Mouse (Mus musculus): ENCODE data around the gene Fam117b.

The Fam117b gene

GRCm38 (mm10) chr1:59987399-59988040 lies 74.7 kb downstream of the Fam117b start:
- no peak for DNase-seq (ENCODE audit: low spot score)

DNA sequence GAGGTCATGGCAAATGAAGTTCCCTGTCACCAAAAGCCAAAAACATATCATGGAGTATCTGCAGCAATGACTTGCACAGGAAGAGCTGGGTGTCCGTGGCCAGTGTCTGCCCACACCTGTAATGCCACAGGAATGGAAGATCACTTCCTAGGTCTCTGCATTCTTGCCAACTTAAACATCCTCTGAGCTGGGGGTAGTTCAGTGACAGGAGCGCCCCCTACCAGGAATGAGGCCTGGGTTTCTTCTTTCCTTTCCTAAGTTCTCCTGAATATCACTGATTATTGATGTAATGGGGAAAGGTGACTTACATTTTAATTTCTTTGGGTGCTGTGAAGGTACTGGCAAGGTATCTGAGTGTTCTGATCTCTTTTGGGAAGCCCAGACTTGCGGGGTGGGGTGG lies 82.8 kb downstream of the Fam117b start:
- DNase-seq (ENCODE audit: low spot score): no peak

DNA sequence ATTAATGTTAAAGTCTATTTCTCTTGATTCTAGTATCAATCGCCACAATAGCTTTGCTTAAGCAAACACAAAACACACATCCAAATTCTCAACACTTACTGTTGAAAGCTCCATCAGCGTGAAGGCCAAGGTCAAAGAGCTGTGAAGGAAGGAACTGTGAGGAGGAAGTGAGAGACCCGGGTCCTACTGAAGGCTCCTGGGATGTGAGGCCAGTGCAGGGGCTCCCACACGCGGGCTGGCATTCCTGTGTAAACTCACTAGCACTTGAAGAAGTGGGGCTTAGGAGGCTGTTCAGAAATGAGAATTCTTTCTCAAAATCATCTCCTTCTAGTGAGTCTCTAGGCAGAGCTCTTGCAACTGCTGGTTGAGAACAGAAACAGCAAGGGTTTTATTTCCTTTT lies 84.5 kb downstream of the Fam117b start:
- no peak for DNase-seq (ENCODE audit: low spot score)

GRCm38 (mm10) chr1:60000319-60000718 lies 87.5 kb downstream of the Fam117b start:
- peak; percentile 28 for DNase-seq (ENCODE audit: low spot score)

- no peak for DNase-seq (ENCODE audit: low spot score)
These were observed 94.5 kb downstream of the Fam117b start for GRCm38 (mm10) chr1:60007337-60007736.

DNA sequence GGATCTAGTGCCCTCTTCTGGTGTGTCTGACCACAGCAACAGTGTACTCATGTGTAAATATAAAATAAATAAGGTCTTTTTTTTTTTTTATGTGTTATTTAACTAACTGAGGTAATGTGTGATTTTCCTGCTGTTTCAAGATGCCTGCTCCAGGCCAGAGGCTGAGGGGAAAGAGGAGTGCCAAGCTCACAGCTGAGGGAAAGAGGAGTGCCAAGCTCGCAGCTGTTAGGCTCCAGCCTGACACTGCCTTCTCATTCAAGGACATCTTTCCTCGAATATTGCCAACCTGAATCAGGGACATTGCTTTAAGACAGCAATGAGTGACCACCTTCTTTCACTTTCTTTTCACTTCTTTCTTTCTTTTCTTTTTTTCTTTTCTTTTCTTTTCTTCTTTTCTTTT lies 95.9 kb downstream of the Fam117b start:
- no peak for DNase-seq (ENCODE audit: low spot score)

GRCm38 (mm10) chr1:60013779-60014178 lies 101.0 kb downstream of the Fam117b start:
- DNase-seq (ENCODE audit: low spot score): no peak

GRCm38 (mm10) chr1:60015511-60015910 lies 102.7 kb downstream of the Fam117b start:
- no peak for DNase-seq (ENCODE audit: low spot score)

DNA sequence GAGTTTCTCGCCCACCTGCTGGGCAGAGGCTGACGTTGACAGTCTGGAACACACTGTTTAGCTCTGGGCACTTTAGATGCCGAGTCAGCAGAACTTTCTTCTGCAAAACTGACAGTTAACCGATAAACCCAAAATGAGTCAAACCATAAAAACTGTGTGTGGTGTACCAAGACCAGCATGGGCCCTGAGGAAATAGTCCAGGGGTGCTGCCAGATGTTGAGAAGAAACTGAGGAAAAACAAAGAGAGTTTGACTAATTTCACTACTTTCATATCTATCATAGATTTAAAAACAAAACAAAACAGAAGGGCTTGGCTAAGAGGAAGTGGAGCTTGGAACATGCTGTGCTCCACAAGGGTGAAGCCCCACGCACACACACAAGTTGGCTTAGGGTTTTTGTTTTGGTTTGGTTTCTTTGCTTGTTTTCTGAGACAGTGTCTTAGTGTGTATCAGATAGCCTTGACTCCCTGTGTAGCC lies 103.4 kb downstream of the Fam117b start:
- DNase-seq (ENCODE audit: low spot score): peak; percentile 47

DNA sequence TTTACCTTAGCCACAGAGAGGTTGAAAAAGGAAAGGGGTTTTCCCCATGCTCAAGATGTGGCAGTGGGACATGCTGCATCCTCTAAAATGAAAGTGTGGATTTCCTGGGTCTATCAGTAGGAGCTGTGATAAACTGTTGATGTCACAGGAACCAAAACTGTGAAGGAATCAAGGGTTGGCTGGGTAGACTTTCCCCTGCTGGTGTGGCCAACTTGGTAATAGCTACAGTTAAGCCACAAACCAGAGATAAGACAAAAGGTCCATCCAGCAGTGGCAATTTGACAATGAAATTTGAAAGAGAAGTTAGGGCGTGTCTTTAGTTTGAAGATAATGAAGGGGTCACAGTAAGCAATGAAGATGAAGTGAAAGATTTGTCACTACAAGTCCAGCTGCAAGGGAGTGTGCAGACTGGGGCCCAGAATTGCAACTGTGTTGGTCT lies 104.2 kb downstream of the Fam117b start:
- DNase-seq (ENCODE audit: low spot score): no peak
